Mouse (Mus musculus): ENCODE measurements around the gene Pdzk1ip1. TPM values are rescaled to one million over a fixed set of nuclear protein-coding genes. Genes with fewer than 3 reads are reported as not detected.
A peak's percentile ranks its signal among the peaks of the same experiment; 100 is the strongest.

Gene Pdzk1ip1
- polyA plus RNA-seq, 1 experiment from 2014 or later = 33.8 TPM

DNA sequence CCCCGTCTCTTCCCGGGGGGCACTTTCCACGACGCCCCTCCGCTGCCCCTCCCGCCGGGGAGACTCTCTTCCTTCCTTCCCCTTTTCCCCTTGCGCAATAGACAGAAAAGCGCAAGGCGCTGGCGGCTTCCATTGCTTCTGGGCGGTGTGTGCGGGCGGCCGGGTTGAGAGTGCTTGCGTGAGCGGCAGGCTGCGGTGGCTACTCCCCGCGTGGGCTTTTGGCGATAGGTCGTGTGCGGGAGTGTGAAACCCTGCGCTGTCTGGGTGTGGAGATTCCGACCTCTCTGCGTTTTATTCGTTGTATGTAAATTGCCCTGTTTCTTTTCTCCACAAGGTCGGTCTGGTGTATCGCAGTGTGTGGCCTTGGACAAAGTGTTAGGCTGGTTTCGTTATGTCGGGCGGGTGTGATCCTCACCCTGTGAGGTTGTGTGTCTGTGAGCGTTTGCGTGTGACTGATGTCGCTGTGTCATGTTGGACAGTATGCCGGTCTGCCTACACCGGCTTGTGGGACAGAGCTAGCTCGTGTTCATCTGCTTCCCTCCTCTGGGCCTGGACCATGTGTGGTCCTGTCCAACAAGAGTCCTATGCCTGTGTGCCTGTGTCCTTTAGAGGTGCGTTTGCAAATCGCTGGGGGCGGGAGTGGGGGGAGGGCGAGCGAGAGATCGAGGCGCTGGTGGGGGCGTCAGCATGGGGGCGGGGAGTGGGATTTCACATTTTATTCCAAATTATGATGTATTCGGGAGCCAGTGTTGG is 31.4 kb upstream of the Pdzk1ip1 start:
- Histone ChIP-seq H3K27ac (ENCODE audit: low read length) (peak overlapping the region; percentile 76), H3K27me3 (ENCODE audit: control insufficient read depth, insufficient read depth, low read depth, low read length) (peaks cover 83% of the 10 kb centered on the region), H3K4me2 (ENCODE audit: low read depth, low read length) (peak overlapping the region; percentile 74), H3K4me1 (replicated peaks; ENCODE audit: control insufficient read depth, insufficient read depth, low read length) (peaks cover 16% of the 10 kb centered on the region), H3K9ac (ENCODE audit: low read length) (peak overlapping the region; percentile 69), H3K9me3 (ENCODE audit: control insufficient read depth, low read length) (no peaks in the 10 kb centered on the region), H3K4me3 (ENCODE audit: low read length) (peak overlapping the region; percentile 54), H3K36me3 (ENCODE audit: control insufficient read depth, insufficient read depth, low read length) (no peaks in the 10 kb centered on the region)
- peak; percentile 59 for ATAC-seq (ENCODE audit: low read depth)
- WGBS = under 1% methylated on average over 48 of the region's 48 CpGs

DNA sequence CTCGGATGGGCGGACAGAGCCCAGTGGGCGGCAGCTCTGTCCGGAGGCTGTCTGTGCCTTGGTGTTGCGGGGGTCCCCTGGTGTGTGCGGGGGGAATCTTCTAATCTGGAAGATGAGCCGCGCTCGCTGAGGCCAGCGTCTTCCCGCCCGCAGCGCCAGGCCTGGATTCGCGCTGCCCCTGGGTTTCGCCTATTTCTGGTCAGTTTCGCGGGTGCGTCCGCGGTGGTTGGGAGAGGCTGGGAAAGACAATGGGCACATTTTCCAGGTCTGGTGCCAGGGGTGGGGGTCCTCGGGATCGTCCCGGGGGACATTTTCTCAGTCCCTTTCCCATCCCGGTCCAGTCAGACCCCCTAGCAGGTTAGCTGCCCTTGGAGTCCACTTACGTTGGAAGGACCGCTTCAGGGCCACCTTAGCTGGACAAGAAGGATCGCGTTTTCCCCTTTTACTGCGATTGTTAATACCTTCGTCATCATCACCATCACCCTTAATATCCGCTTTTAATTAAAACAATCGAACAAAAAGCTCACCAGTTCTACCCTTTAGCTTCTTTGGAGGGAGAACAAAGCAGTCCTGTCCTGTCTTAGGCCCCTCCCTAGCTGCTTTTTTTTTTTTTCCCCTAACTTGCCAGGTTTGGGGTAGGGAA is 30.7 kb upstream of the Pdzk1ip1 start:
- under 1% methylated on average over 33 of the region's 33 CpGs for WGBS
- H3K4me2 ChIP-seq (ENCODE audit: low read depth, low read length) = peak overlapping the region; percentile 74; the same call in 1 of the 2 replicates
- peak overlapping the region; percentile 69 for H3K9ac ChIP-seq (ENCODE audit: low read length)
- no peaks in the 10 kb centered on the region for H3K9me3 ChIP-seq (ENCODE audit: control insufficient read depth, low read length)
- no peak for ATAC-seq (ENCODE audit: low read depth)
- peaks cover 14% of the 10 kb centered on the region for H3K4me1 ChIP-seq (replicated peaks; ENCODE audit: control insufficient read depth, insufficient read depth, low read length)
- H3K4me3 ChIP-seq (ENCODE audit: low read length) = peak overlapping the region; percentile 54
- peaks cover 83% of the 10 kb centered on the region for H3K27me3 ChIP-seq (ENCODE audit: control insufficient read depth, insufficient read depth, low read depth, low read length)
- no peaks in the 10 kb centered on the region for H3K36me3 ChIP-seq (ENCODE audit: control insufficient read depth, insufficient read depth, low read length)
- peak overlapping the region; percentile 76 for H3K27ac ChIP-seq (ENCODE audit: low read length)

DNA sequence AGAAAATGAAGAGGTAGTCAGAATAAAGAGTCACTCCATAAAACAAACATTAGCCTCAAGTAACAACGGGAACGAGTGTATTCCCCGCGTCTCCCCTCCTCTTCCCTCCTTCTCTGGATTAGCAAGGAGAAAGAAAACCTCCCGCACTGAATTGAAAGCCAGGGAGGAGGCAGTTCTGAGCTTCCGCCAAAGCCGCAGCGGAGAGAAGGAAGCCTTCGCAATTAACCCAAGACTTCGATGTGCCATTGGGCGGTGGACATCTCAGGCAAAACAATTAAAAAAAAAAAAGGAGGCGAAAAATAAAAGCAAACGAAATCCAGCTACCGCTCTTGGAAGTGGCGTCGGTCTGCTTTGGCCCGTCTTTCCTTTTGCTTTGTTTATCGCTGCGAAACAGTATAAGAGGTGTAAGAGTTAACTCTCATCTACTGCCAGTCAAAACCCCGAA is 30.2 kb upstream of the Pdzk1ip1 start:
- ATAC-seq (ENCODE audit: low read depth) = no peak
- no peaks in the 10 kb centered on the region for H3K9me3 ChIP-seq (ENCODE audit: control insufficient read depth, low read length)
- H3K9ac ChIP-seq (ENCODE audit: low read length) = peak overlapping the region; percentile 41
- peaks cover 84% of the 10 kb centered on the region for H3K27me3 ChIP-seq (ENCODE audit: control insufficient read depth, insufficient read depth, low read depth, low read length)
- H3K4me3 ChIP-seq (ENCODE audit: low read length) = peak overlapping the region; percentile 54
- no peaks in the 10 kb centered on the region for H3K36me3 ChIP-seq (ENCODE audit: control insufficient read depth, insufficient read depth, low read length)
- WGBS = 1% methylated on average over 20 of the region's 20 CpGs
- H3K4me2 ChIP-seq (ENCODE audit: low read depth, low read length) = peak overlapping the region; percentile 38
- H3K27ac ChIP-seq (ENCODE audit: low read length) = peak overlapping the region; percentile 50
- H3K4me1 ChIP-seq (replicated peaks; ENCODE audit: control insufficient read depth, insufficient read depth, low read length) = peaks cover 16% of the 10 kb centered on the region

DNA sequence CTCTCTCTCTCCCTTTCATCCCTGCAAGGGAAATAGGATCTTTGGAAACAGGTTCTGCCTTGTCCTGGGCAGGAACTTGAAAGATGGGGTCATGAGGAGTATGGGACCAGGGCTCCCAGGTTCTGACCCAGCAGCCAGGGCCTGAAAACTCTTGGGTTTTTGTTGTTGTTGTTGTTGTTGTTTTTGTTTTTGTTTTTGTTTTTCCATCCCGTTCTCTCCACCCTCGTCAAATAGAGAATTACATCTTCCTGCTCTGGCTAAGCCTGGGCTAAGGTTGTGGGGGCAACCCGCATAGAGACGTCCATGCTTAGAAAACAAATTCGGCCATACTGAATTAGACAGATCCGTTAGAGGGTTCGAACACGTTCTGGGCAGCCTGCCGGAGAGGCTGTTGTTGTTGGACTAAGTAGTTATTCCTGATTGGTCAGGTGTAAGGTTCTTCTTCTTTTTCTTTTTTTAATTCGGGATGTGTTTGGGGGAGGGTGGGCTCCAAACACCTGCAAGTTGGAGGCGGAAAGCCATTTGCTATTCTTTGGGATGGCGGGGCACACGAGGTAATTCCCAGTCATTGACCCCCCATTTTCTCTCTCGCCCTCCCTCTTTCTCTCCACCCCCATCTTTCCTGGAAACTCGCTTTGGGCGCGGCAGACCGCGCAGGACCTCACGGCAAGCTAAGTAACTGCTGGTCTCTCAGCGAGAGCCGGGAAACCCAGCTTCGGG is 29.5 kb upstream of the Pdzk1ip1 start:
- H3K36me3 ChIP-seq (ENCODE audit: control insufficient read depth, insufficient read depth, low read length) = no peaks in the 10 kb centered on the region
- peaks cover 18% of the 10 kb centered on the region for H3K4me1 ChIP-seq (replicated peaks; ENCODE audit: control insufficient read depth, insufficient read depth, low read length)
- H3K4me3 ChIP-seq (ENCODE audit: low read length) = peak overlapping the region; percentile 54
- H3K9me3 ChIP-seq (ENCODE audit: control insufficient read depth, low read length) = no peaks in the 10 kb centered on the region
- peak overlapping the region; percentile 50 for H3K27ac ChIP-seq (ENCODE audit: low read length)
- ATAC-seq (ENCODE audit: low read depth) = no peak
- peak overlapping the region; percentile 26 for H3K9ac ChIP-seq (ENCODE audit: low read length)
- H3K27me3 ChIP-seq (ENCODE audit: control insufficient read depth, insufficient read depth, low read depth, low read length) = peaks cover 86% of the 10 kb centered on the region
- peak overlapping the region; percentile 38 for H3K4me2 ChIP-seq (ENCODE audit: low read depth, low read length)
- WGBS = 3% methylated on average over 23 of the region's 23 CpGs

DNA sequence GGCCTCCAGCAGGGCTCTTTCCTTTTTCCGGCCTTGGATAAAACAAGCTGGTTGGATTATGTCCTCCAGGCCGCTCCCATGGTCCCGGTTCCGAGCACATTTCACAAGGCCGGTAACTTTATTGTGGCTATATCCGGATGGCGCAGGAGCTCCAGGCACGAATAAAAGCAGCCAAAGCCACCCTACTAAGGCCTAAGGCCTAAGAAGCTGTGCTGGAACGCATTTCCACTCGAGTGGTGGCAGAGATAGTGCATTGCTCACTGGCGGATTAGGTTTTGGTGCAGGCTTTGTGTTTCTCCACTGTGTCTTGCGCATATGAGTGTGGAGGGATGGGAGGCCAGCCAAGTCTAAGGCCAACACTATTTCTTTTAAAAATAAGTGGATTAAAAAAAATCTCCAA is 28.6 kb upstream of the Pdzk1ip1 start:
- Histone ChIP-seq H3K27ac (ENCODE audit: low read length) (peak overlapping the region; percentile 15; the same call in 1 of the 2 replicates), H3K9ac (ENCODE audit: low read length) (peak overlapping the region; percentile 2; the same call in 1 of the 2 replicates), H3K4me2 (ENCODE audit: low read depth, low read length) (peak overlapping the region; percentile 38), H3K27me3 (ENCODE audit: control insufficient read depth, insufficient read depth, low read depth, low read length) (peaks cover 85% of the 10 kb centered on the region), H3K9me3 (ENCODE audit: control insufficient read depth, low read length) (no peaks in the 10 kb centered on the region), H3K4me3 (ENCODE audit: low read length) (peak overlapping the region; percentile 54), H3K36me3 (ENCODE audit: control insufficient read depth, insufficient read depth, low read length) (no peaks in the 10 kb centered on the region), H3K4me1 (replicated peaks; ENCODE audit: control insufficient read depth, insufficient read depth, low read length) (peaks cover 18% of the 10 kb centered on the region)
- 11% methylated on average over 12 of the region's 12 CpGs for WGBS
- ATAC-seq (ENCODE audit: low read depth) = no peak

DNA sequence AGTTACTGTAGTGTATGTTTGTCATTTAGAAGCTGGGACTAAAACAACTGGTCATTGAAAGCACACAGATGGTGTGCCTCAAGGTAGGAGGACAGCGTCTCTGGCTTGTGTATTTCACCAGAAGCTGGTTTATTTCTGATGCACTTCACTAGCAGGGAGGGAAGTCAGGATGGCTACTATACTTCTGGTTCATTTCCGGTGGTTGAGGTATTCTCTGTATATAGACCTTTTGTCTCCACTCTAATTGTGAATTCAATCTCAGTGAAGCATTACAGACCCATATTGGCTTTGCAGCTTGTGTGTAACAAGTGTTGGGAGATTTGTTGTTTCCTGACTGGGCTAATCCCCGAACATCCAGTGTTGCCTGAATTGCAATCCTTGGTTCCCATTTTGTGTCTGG is 27.8 kb upstream of the Pdzk1ip1 start:
- peak overlapping the region; percentile 2; the same call in 1 of the 2 replicates for H3K9ac ChIP-seq (ENCODE audit: low read length)
- ATAC-seq (ENCODE audit: low read depth) = no peak
- peaks cover 85% of the 10 kb centered on the region for H3K27me3 ChIP-seq (ENCODE audit: control insufficient read depth, insufficient read depth, low read depth, low read length)
- peak overlapping the region; percentile 38; the same call in 1 of the 2 replicates for H3K4me2 ChIP-seq (ENCODE audit: low read depth, low read length)
- 20% methylated on average over 3 of the region's 3 CpGs for whole genome bisulfite sequencing
- H3K4me1 ChIP-seq (replicated peaks; ENCODE audit: control insufficient read depth, insufficient read depth, low read length) = peaks cover 18% of the 10 kb centered on the region
- H3K27ac ChIP-seq (ENCODE audit: low read length) = no peak overlapping the region; the same call in 1 of the 2 replicates
- peak overlapping the region; percentile 54 for H3K4me3 ChIP-seq (ENCODE audit: low read length)
- H3K36me3 ChIP-seq (ENCODE audit: control insufficient read depth, insufficient read depth, low read length) = no peaks in the 10 kb centered on the region
- H3K9me3 ChIP-seq (ENCODE audit: control insufficient read depth, low read length) = no peaks in the 10 kb centered on the region

DNA sequence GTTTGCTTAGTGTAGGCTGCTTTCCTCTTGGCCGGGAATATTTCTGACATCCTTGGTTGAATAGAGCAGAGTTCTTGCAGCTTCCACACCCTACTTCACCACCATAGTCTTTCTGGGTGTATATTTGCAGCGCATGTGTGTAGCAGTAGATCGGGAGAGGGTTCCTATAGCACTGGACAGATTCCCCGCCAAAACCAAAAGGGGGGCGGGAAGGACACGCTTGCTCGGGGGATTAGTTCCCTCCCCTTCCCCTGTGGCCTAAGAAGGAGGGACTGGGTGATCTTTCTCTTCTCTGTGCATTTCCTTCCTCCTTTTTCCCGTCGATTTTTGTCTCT is 26.0 kb upstream of the Pdzk1ip1 start:
- no peaks in the 10 kb centered on the region for H3K9me3 ChIP-seq (ENCODE audit: control insufficient read depth, low read length)
- H3K9ac ChIP-seq (ENCODE audit: low read length) = peak overlapping the region; percentile 61; the same call in 1 of the 2 replicates
- H3K27me3 ChIP-seq (ENCODE audit: control insufficient read depth, insufficient read depth, low read depth, low read length) = peaks cover 77% of the 10 kb centered on the region
- H3K4me3 ChIP-seq (ENCODE audit: low read length) = peak overlapping the region; percentile 51
- no peaks in the 10 kb centered on the region for H3K36me3 ChIP-seq (ENCODE audit: control insufficient read depth, insufficient read depth, low read length)
- H3K27ac ChIP-seq (ENCODE audit: low read length) = no peak overlapping the region
- 2% methylated on average over 9 of the region's 9 CpGs for WGBS
- H3K4me1 ChIP-seq (replicated peaks; ENCODE audit: control insufficient read depth, insufficient read depth, low read length) = peaks cover 9% of the 10 kb centered on the region
- H3K4me2 ChIP-seq (ENCODE audit: low read depth, low read length) = peak overlapping the region; percentile 75
- no peak for ATAC-seq (ENCODE audit: low read depth)

DNA sequence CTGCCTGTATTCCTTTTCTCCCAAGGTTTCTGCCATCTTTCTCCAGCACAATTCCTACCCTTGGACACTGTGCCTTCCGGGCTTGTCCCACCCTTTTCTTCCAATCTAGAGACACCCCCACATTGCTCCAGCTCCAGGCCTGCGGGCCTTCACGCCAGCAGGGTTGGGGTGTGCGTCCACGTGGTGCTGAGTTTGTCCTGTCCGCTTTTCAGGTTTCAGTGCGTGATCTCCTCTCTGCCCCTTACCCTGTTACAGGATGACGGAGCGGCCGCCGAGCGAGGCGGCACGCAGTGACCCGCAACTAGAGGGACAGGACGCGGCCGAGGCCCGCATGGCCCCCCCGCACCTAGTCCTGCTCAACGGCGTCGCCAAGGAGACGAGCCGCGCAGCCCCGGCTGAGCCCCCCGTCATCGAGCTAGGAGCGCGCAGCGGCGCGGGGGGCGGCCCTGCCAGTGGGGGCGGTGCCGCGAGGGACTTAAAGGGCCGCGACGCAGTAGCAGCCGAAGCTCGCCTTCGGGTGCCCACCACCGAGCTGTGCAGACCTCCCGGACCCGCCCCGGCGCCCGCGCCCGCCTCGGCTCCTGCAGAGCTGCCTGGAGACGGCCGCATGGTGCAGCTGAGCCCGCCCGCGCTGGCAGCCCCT is 25.5 kb upstream of the Pdzk1ip1 start:
- Histone ChIP-seq H3K36me3 (ENCODE audit: control insufficient read depth, insufficient read depth, low read length) (no peaks in the 10 kb centered on the region), H3K4me1 (replicated peaks; ENCODE audit: control insufficient read depth, insufficient read depth, low read length) (peaks cover 9% of the 10 kb centered on the region), H3K4me2 (ENCODE audit: low read depth, low read length) (peak overlapping the region; percentile 75), H3K4me3 (ENCODE audit: low read length) (peak overlapping the region; percentile 51), H3K27me3 (ENCODE audit: control insufficient read depth, insufficient read depth, low read depth, low read length) (peaks cover 72% of the 10 kb centered on the region), H3K27ac (ENCODE audit: low read length) (no peak overlapping the region), H3K9ac (ENCODE audit: low read length) (peak overlapping the region; percentile 61), H3K9me3 (ENCODE audit: control insufficient read depth, low read length) (no peaks in the 10 kb centered on the region)
- WGBS = under 1% methylated on average over 36 of the region's 58 CpGs
- ATAC-seq (ENCODE audit: low read depth) = peak; percentile 77
